Mouse (Mus musculus) liver, embryonic 11.5 days (tissue): ENCODE data around the gene Myo10. TPM values are rescaled to one million over a fixed set of nuclear protein-coding genes. Genes with fewer than 3 reads are reported as not detected.

Source experiments
- ATAC-seq: fragments of 200-750 bp; cut with Nextera tagmentation; replicated peaks from 2 replicates; pipeline ENCODE4 v1.8.0; 2017; ENCODE audit warnings: moderate number of reproducible peaks, mild to moderate bottlenecking, moderate TSS enrichment, moderate library complexity; ENCODE audit not compliant: low FRiP score
- DNase-seq: peaks from one replicate; pipeline ENCODE4 v3.0.0-alpha.2; 2017; ENCODE audit warnings: low spot score
- H3K27ac ChIP-seq: fragments of 300-500 bp; sonication (generic); 2 replicates; pipeline ENCODE4 v1.5.1; 2014; ENCODE audit warnings: mild to moderate bottlenecking, low read depth, low read length, control low read depth
- H3K27me3 ChIP-seq: fragments of 300-500 bp; sonication (generic); replicated peaks from 2 replicates; pipeline ENCODE4 v1.6.1; 2014; ENCODE audit warnings: low read length, mixed read lengths; ENCODE audit not compliant: control insufficient read depth, insufficient read depth
- H3K36me3 ChIP-seq: fragments of 300-500 bp; sonication (generic); 2 replicates; pipeline ENCODE4 v1.6.1; 2014; ENCODE audit warnings: mild to moderate bottlenecking, low read length, moderate library complexity, mixed read lengths; ENCODE audit not compliant: control insufficient read depth, insufficient read depth
- H3K4me1 ChIP-seq: fragments of 300-500 bp; sonication (generic); replicated peaks from 2 replicates; pipeline ENCODE4 v1.6.1; 2014; ENCODE audit warnings: low read length, mixed read lengths; ENCODE audit not compliant: control insufficient read depth, insufficient read depth
- H3K4me2 ChIP-seq: fragments of 300-500 bp; sonication (generic); 2 replicates; pipeline ENCODE4 v1.6.1; 2014; ENCODE audit warnings: mild to moderate bottlenecking, control low read depth, moderate library complexity
- H3K4me3 ChIP-seq: fragments of 300-500 bp; sonication (generic); 2 replicates; pipeline ENCODE4 v1.5.1; 2014; ENCODE audit warnings: low read depth, low read length, control low read depth
- H3K9ac ChIP-seq: fragments of 300-500 bp; sonication (generic); 2 replicates; pipeline ENCODE4 v1.6.1; 2014; ENCODE audit warnings: low read depth, low read length, control low read depth
- H3K9me3 ChIP-seq: fragments of 300-500 bp; sonication (generic); 2 replicates; pipeline ENCODE4 v1.6.1; 2016; ENCODE audit warnings: low read length, inconsistent platforms, mixed read lengths; ENCODE audit not compliant: control insufficient read depth
- WGBS: fragments of 180-500 bp; shearing (Covaris S2); extraction: QIAGEN DNeasy Blood & Tissue Kit; methylation state at CpG from one replicate; pipeline ENCODE4 v1.1.7; 2014; 5-methylcytosine and 5-hydroxymethylcytosine counted together
- polyA plus RNA-seq: library from polyadenylated mRNA; unstranded; fragments of >200 nt; fragmentation: Nextera tagmentation; extraction: Ambion mirVana; gene quantifications from 2 replicates; pipeline ENCODE4 v1.2.1, GENCODE M21; 2014

Myo10 gene
- polyA plus RNA-seq, 1 experiment from 2014 or later: 16.3 TPM

GRCm38 (mm10) chr15:25695253-25695652, 72.9 kb downstream of the Myo10 start:
- 92% methylated on average over 3 of the region's 3 CpGs for WGBS
- H3K4me1 ChIP-seq: 0 out of 2 replicates have a peak, but pooled peaks cover 4% of the 10 kb centered on the region
- no peak overlapping the region for H3K4me2 ChIP-seq

GRCm38 (mm10) chr15:25695883-25696282, 73.6 kb downstream of the Myo10 start:
- H3K36me3 ChIP-seq: no peaks in the 10 kb centered on the region
- H3K4me3 ChIP-seq: no peak overlapping the region
- no peak for DNase-seq
- no peak overlapping the region for H3K27ac ChIP-seq
- no peaks in the 10 kb centered on the region for H3K27me3 ChIP-seq
- ATAC-seq: no peak
- no peaks in the 10 kb centered on the region for H3K9me3 ChIP-seq
- H3K9ac ChIP-seq: no peak overlapping the region
- H3K4me2 ChIP-seq: no peak overlapping the region
- WGBS: 62% methylated on average over 7 of the region's 7 CpGs
- 0 out of 2 replicates have a peak, but pooled peaks cover 4% of the 10 kb centered on the region for H3K4me1 ChIP-seq

More at GRCm38 (mm10) chr15:25695253-25695652, 72.9 kb downstream of the Myo10 start:
- Histone ChIP-seq H3K36me3 (no peaks in the 10 kb centered on the region), H3K27me3 (no peaks in the 10 kb centered on the region), H3K27ac (no peak overlapping the region), H3K4me3 (no peak overlapping the region), H3K9ac (no peak overlapping the region), H3K9me3 (no peaks in the 10 kb centered on the region)
- no peak for DNase-seq
- no peak for ATAC-seq

- no peaks in the 10 kb centered on the region for H3K9me3 ChIP-seq
- WGBS: 93% methylated on average over 6 of the region's 6 CpGs
- H3K27ac ChIP-seq: no peak overlapping the region
- no peak overlapping the region for H3K9ac ChIP-seq
- no peak overlapping the region for H3K4me3 ChIP-seq
- 0 out of 2 replicates have a peak, but pooled peaks cover 4% of the 10 kb centered on the region for H3K4me1 ChIP-seq
- no peak for ATAC-seq
- H3K4me2 ChIP-seq: no peak overlapping the region
- no peaks in the 10 kb centered on the region for H3K27me3 ChIP-seq
- H3K36me3 ChIP-seq: 0 out of 2 replicates have a peak, but pooled peaks cover 2% of the 10 kb centered on the region
- no peak for DNase-seq
Observed at GRCm38 (mm10) chr15:25696660-25697059, 74.3 kb downstream of the Myo10 start.

GRCm38 (mm10) chr15:25699032-25699557, 76.8 kb downstream of the Myo10 start:
- ATAC-seq: no peak
- 68% methylated on average over 4 of the region's 4 CpGs for WGBS
- DNase-seq: no peak
- Histone ChIP-seq H3K27me3 (no peaks in the 10 kb centered on the region), H3K4me2 (no peak overlapping the region), H3K4me3 (no peak overlapping the region), H3K9me3 (no peaks in the 10 kb centered on the region), H3K4me1 (no peaks in the 10 kb centered on the region), H3K36me3 (peaks cover 6% of the 10 kb centered on the region; the same call in 1 of the 2 replicates), H3K27ac (no peak overlapping the region), H3K9ac (no peak overlapping the region)

GRCm38 (mm10) chr15:25702602-25703001, 80.3 kb downstream of the Myo10 start:
- no peak for ATAC-seq
- H3K4me3 ChIP-seq: no peak overlapping the region
- DNase-seq: no peak
- no peaks in the 10 kb centered on the region for H3K9me3 ChIP-seq
- H3K27me3 ChIP-seq: no peaks in the 10 kb centered on the region
- no peak overlapping the region for H3K9ac ChIP-seq
- no peak overlapping the region for H3K4me2 ChIP-seq
- no peak overlapping the region for H3K27ac ChIP-seq
- H3K4me1 ChIP-seq: no peaks in the 10 kb centered on the region
- WGBS: 96% methylated on average over 5 of the region's 5 CpGs
- H3K36me3 ChIP-seq: peaks cover 9% of the 10 kb centered on the region; the same call in 1 of the 2 replicates

GRCm38 (mm10) chr15:25704809-25705585, 82.7 kb downstream of the Myo10 start:
- Histone ChIP-seq H3K36me3 (peaks cover 9% of the 10 kb centered on the region; the same call in 1 of the 2 replicates), H3K4me1 (no peaks in the 10 kb centered on the region), H3K27me3 (no peaks in the 10 kb centered on the region), H3K4me3 (no peak overlapping the region), H3K9me3 (no peaks in the 10 kb centered on the region), H3K27ac (no peak overlapping the region), H3K4me2 (no peak overlapping the region), H3K9ac (no peak overlapping the region)
- ATAC-seq: no peak
- WGBS: 89% methylated on average over 11 of the region's 11 CpGs
- no peak for DNase-seq

GRCm38 (mm10) chr15:25706874-25707554, 84.7 kb downstream of the Myo10 start:
- no peaks in the 10 kb centered on the region for H3K9me3 ChIP-seq
- DNase-seq (no peak), ATAC-seq (no peak)
- peaks cover 6% of the 10 kb centered on the region; the same call in 1 of the 2 replicates for H3K36me3 ChIP-seq
- no peaks in the 10 kb centered on the region for H3K4me1 ChIP-seq
- no peak overlapping the region for H3K27ac ChIP-seq
- no peak overlapping the region for H3K4me2 ChIP-seq
- WGBS: 83% methylated on average over 19 of the region's 19 CpGs
- H3K27me3 ChIP-seq: no peaks in the 10 kb centered on the region
- no peak overlapping the region for H3K4me3 ChIP-seq
- no peak overlapping the region for H3K9ac ChIP-seq

GRCm38 (mm10) chr15:25707891-25708290, 85.6 kb downstream of the Myo10 start:
- no peak for ATAC-seq
- H3K27me3 ChIP-seq: no peaks in the 10 kb centered on the region
- peaks cover 3% of the 10 kb centered on the region; the same call in 1 of the 2 replicates for H3K36me3 ChIP-seq

More at GRCm38 (mm10) chr15:25707891-25708290, 85.6 kb downstream of the Myo10 start:
- Histone ChIP-seq H3K4me3 (no peak overlapping the region), H3K4me1 (no peaks in the 10 kb centered on the region), H3K9ac (no peak overlapping the region), H3K4me2 (no peak overlapping the region), H3K9me3 (no peaks in the 10 kb centered on the region), H3K27ac (no peak overlapping the region)
- WGBS: 81% methylated on average over 1 of the region's 1 CpGs
- no peak for DNase-seq
